Mouse (Mus musculus) liver, adult 2 months (tissue): ENCODE results near the gene Meioc.

Experiments
- CTCF ChIP-seq: fragments of 200-500 bp; IDR thresholded peaks from 2 replicates; pipeline ENCODE4 v1.5.1; 2011; ENCODE audit warnings: low read depth, low read length, control low read depth
- POLR2A ChIP-seq: fragments of 200-500 bp; IDR thresholded peaks from 2 replicates; pipeline ENCODE4 v1.6.1; 2011; ENCODE audit warnings: low read length, control low read depth; ENCODE audit not compliant: insufficient read depth; ENCODE audit errors: extremely low read depth

DNA sequence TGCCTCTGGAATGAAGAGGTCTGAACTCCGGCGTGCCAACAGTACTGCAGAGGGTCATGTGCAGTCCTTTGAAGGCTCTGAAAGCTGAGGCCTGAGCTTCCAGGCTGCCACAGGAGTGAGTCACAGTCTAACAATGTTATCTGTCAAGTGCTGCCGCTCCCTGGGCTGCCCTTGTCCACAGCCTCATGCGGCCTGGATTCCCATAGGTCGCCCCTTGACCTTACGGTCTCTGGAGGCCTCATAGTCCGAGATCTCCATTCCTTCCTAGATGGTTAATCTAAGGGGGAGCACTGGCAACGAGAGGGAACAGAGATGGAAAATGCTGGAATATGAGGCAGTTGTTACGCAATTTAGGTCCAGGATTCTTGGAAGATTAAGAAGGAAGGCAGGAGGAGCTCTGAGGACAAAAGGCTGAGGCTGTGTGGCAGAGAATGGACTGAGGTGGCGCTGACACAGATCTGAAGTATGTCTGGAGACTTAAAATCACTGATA is 19.6 kb upstream of the Meioc start:
- TF ChIP-seq POLR2A (no peak), CTCF (no peak)
